Mouse (Mus musculus) heart, postnatal 14 days (tissue): Measurements from ENCODE around the gene Zfp575. TPM values are rescaled to one million over a fixed set of nuclear protein-coding genes. Genes with fewer than 3 reads are reported as not detected.

ENCODE experiments used
- total RNA-seq, 2 experiments: library from RNA; stranded (reverse); gene quantifications; 2 replicates each; pipeline ENCODE4 v1.2.3; 2021

Zfp575 gene
- total RNA-seq, 2 experiments from 2014 or later = 0.12 TPM

Other genes starting within 250 kb of the Zfp575 start
- gene Lypd5, start 238.4 kb downstream of the Zfp575 start, total RNA-seq = not detected
- 1 to 10 TPM; 1.0 to 3.3 TPM for gene Kcnn4, start 217.4 kb downstream of the Zfp575 start, total RNA-seq
- gene Smg9, start 188.0 kb downstream of the Zfp575 start, total RNA-seq = 10 to 100 TPM in 1 of 2 experiments, 1 to 10 TPM in 1; 9.4 to 10.2 TPM
- gene Irgc1, start 135.3 kb downstream of the Zfp575 start, total RNA-seq = not detected
- gene Plaur, start 125.2 kb downstream of the Zfp575 start, total RNA-seq = 1 to 10 TPM; 3.5 to 4.0 TPM
- gene Cadm4, start 105.6 kb downstream of the Zfp575 start, total RNA-seq = 10 to 100 TPM; 14.3 to 14.7 TPM
- gene Zfp428, start 80.6 kb downstream of the Zfp575 start, total RNA-seq = 10 to 100 TPM; 13.8 to 14.7 TPM
- not detected for gene AC161166.1, start 75.2 kb downstream of the Zfp575 start, total RNA-seq
- 10 to 100 TPM; 18.2 to 19.5 TPM for gene Irgq, start 57.0 kb downstream of the Zfp575 start, total RNA-seq
- gene Pinlyp, start 41.5 kb downstream of the Zfp575 start, total RNA-seq = not detected
- gene Xrcc1, start 41.4 kb downstream of the Zfp575 start, total RNA-seq = 10 to 100 TPM; 23.8 to 26.3 TPM
- 10 to 100 TPM; 29.8 to 30.1 TPM for gene Ethe1, start 98 bp downstream of the Zfp575 start, total RNA-seq
- under 1 TPM; 0.51 to 0.55 TPM for gene Phldb3, start 23.1 kb upstream of the Zfp575 start, total RNA-seq
- not detected for gene Lypd3, start 48.9 kb upstream of the Zfp575 start, total RNA-seq
- gene Tex101, start 89.0 kb upstream of the Zfp575 start, total RNA-seq = not detected
- gene BC049730, start 121.6 kb upstream of the Zfp575 start, total RNA-seq = not detected
- gene Gm4763, start 139.3 kb upstream of the Zfp575 start, total RNA-seq = not detected
- gene Cd177, start 172.7 kb upstream of the Zfp575 start, total RNA-seq = under 1 TPM in 1 of 2 experiments, not detected in 1; 0.17 TPM
- gene Ceacam10, start 189.6 kb upstream of the Zfp575 start, total RNA-seq = not detected